Mouse (Mus musculus) cortical plate, adult 2 months (tissue): ENCODE measurements around the gene Aasdh.

Experiments used
- CTCF ChIP-seq: fragments of 200-500 bp; IDR thresholded peaks from 2 replicates; pipeline ENCODE4 v1.5.1; 2011; ENCODE audit warnings: mild to moderate bottlenecking, control low read depth, low read length; ENCODE audit not compliant: insufficient read depth; ENCODE audit errors: extremely low read depth
- POLR2A ChIP-seq: fragments of 200-500 bp; IDR thresholded peaks from 2 replicates; pipeline ENCODE4 v1.6.1; 2011; ENCODE audit warnings: mild to moderate bottlenecking, low read length, control low read depth; ENCODE audit not compliant: insufficient read depth; ENCODE audit errors: extremely low read depth

DNA sequence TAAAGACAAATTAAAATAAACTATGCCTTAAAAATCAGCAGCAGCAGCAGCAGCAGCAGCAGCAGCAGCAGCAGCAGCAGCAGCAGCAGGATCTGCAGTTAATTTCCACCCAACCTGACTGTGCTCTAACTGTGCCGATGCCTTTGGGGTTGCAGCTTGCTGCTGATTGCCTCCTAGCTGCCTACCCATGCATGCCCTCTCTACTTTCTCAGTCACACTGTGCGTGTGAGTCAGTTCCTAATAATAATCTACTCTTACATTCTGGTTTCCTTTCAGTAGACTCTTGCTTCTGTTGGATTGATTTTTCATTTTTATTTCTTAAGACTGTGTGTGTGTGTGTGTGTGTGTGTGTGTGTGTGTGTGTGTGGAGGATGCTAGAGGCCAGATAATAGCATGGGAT lies 12.2 kb downstream of the Aasdh start:
- TF ChIP-seq CTCF (no peak), POLR2A (no peak)
